Mouse (Mus musculus): Measurements from ENCODE around the gene Nop16.

DNA sequence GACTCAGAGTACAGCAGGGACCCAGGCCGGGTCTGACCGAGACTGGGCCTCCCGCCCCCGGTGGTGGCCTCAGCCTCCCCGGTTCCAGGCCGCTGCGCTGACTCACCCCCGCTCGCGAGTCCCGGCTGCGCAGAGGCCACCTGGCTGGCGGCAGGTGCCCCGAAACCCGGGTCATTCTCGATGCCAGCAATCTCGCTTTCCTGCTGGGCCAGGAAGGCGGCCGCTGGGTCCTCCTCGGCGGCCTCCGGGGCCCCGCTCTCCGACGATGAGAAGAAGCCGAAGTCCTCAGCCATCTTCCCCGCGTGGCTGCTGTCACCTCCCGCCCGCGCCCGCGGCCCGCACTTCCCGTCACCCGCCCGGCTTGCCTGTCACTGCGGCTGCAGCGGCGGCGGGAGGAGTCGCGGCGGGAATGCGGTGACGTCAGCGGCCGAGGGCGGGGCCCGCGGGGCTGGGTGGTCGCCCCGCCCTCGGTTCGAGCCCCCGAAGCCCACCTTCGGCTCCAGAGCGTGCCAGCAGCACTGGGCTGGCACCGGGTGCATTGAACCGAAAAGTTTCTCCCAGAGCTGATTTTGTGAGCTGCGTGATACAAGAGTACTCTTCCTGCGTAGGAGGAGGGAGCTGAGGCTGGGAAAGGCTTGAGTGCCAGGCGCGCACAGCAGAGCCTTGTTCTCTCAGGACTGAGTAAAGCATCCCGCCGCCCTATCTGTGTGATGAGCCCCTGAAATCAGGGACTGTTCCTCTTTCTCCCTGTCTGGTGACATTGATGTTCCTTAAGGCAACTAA, 21.3 kb upstream of the Nop16 start, which contains the start of gene Cltb:
- TF ChIP-seq CTCF (IDR thresholded peaks at IDR 0.05; ENCODE audit: low read depth, low read length), result no peak
- no peak for TF ChIP-seq GATA2 (IDR thresholded peaks at IDR 0.05; ENCODE audit: borderline replicate concordance, low read depth, low read length)
- no peak for TF ChIP-seq GATA1 (IDR thresholded peaks at IDR 0.05; ENCODE audit: borderline replicate concordance, low read length)
- TF ChIP-seq POLR2AphosphoS5 (IDR thresholded peaks at IDR 0.05; ENCODE audit: insufficient replicate concordance, low read depth, low read length), result no peak

Measured in G1E (cell line).